Mouse (Mus musculus): ENCODE results near the gene Mpdu1.

- TF ChIP-seq CTCF (IDR thresholded peaks at IDR 0.05; ENCODE audit: borderline replicate concordance, control insufficient read depth, extremely low read depth, insufficient read depth, low read length, poor library complexity) (no peak), POLR2A (IDR thresholded peaks at IDR 0.05; ENCODE audit: control insufficient read depth, extremely low read depth, insufficient read depth, low read length, poor library complexity) (peak; percentile 67)
These were observed 8.6 kb upstream of the Mpdu1 start for GRCm38 (mm10) chr11:69670786-69671725.
